Mouse (Mus musculus) heart, embryonic 14.5 days (tissue): ENCODE data around the gene Begain. TPM values are rescaled to one million over a fixed set of nuclear protein-coding genes. Genes with fewer than 3 reads are reported as not detected.

Experiments used
- ATAC-seq: fragments of 200-750 bp; cut with Nextera tagmentation; 2 replicates; pipeline ENCODE4 v1.8.0; 2017; ENCODE audit warnings: low read depth, moderate TSS enrichment; ENCODE audit not compliant: insufficient number of reproducible peaks, insufficient read depth, low FRiP score
- H3K27ac ChIP-seq, 2 experiments: fragments of 200-500 bp in 1 of 2; fragments of 300-500 bp in 1 of 2; sonication (generic) in 1 of 2; replicated peaks in 1 of 2; 2 replicates each; pipeline ENCODE4 v1.5.1; 2012 to 2014; ENCODE audit warnings: low read depth in 2 of 2, low read length in 2 of 2, control low read depth in 1 of 2, mild to moderate bottlenecking in 1 of 2, mixed read lengths in 1 of 2; ENCODE audit not compliant: control insufficient read depth in 1 of 2, insufficient read depth in 1 of 2
- H3K27me3 ChIP-seq: fragments of 300-500 bp; sonication (generic); 2 replicates; pipeline ENCODE4 v1.6.1; 2014; ENCODE audit warnings: mild to moderate bottlenecking, low read length, control low read depth; ENCODE audit not compliant: control insufficient read depth, insufficient read depth
- H3K36me3 ChIP-seq: fragments of 300-500 bp; sonication (generic); 2 replicates; pipeline ENCODE4 v1.6.1; 2014; ENCODE audit warnings: mild to moderate bottlenecking, control low read depth, low read length, mixed read lengths; ENCODE audit not compliant: control insufficient read depth, insufficient read depth
- H3K4me1 ChIP-seq, 2 experiments: fragments of 200-500 bp in 1 of 2; fragments of 300-500 bp in 1 of 2; sonication (generic) in 1 of 2; 2 replicates each; pipeline ENCODE4 v1.6.1; 2012 to 2014; ENCODE audit warnings: low read length in 2 of 2, control low read depth in 1 of 2, mixed read lengths in 1 of 2; ENCODE audit not compliant: control insufficient read depth in 2 of 2, insufficient read depth in 2 of 2
- H3K4me2 ChIP-seq: fragments of 300-500 bp; sonication (generic); 2 replicates; pipeline ENCODE4 v1.6.1; 2014; ENCODE audit warnings: mild to moderate bottlenecking, low read length
- H3K4me3 ChIP-seq, 2 experiments: fragments of 200-500 bp in 1 of 2; fragments of 300-500 bp in 1 of 2; sonication (generic) in 1 of 2; 2 replicates each; pipeline ENCODE4 v1.5.1; 2012 to 2014; ENCODE audit warnings: low read length in 2 of 2, mild to moderate bottlenecking in 2 of 2, control low read depth in 1 of 2, low read depth in 1 of 2, moderate library complexity in 1 of 2; ENCODE audit not compliant: control insufficient read depth in 1 of 2, insufficient read depth in 1 of 2
- H3K9ac ChIP-seq: fragments of 300-500 bp; sonication (generic); 2 replicates; pipeline ENCODE4 v1.6.1; 2014; ENCODE audit warnings: mild to moderate bottlenecking, low read length
- H3K9me3 ChIP-seq: fragments of 300-500 bp; sonication (generic); 2 replicates; pipeline ENCODE4 v1.6.1; 2016; ENCODE audit warnings: low read length, control low read depth; ENCODE audit not compliant: control insufficient read depth
- WGBS: fragments of 180-500 bp; shearing (Covaris S2); extraction: QIAGEN DNeasy Blood & Tissue Kit; methylation state at CpG from one replicate; pipeline ENCODE4 v1.1.7; 2014; 5-methylcytosine and 5-hydroxymethylcytosine counted together
- polyA plus RNA-seq: library from polyadenylated mRNA; unstranded; fragments of >200 nt; fragmentation: Nextera tagmentation; extraction: Ambion mirVana; gene quantifications from 2 replicates; pipeline ENCODE4 v1.2.1, GENCODE M21; 2014

The Begain gene
- polyA plus RNA-seq, 1 experiment from 2014 or later = 2.6 TPM

- Histone ChIP-seq H3K9me3 (no peaks in the 10 kb centered on the region), H3K4me3 (no peak overlapping the region), H3K36me3 (no peaks in the 10 kb centered on the region), H3K4me2 (peak overlapping the region; percentile 50), H3K27ac (no peak overlapping the region), H3K27me3 (no peaks in the 10 kb centered on the region), H3K9ac (no peak overlapping the region), H3K4me1 (no peaks in the 10 kb centered on the region)
- WGBS = 4% methylated on average over 19 of the region's 19 CpGs
- ATAC-seq = no peak
Observed at GRCm38 (mm10) chr12:108994436-108995031, 73.5 kb downstream of the Begain start.

DNA sequence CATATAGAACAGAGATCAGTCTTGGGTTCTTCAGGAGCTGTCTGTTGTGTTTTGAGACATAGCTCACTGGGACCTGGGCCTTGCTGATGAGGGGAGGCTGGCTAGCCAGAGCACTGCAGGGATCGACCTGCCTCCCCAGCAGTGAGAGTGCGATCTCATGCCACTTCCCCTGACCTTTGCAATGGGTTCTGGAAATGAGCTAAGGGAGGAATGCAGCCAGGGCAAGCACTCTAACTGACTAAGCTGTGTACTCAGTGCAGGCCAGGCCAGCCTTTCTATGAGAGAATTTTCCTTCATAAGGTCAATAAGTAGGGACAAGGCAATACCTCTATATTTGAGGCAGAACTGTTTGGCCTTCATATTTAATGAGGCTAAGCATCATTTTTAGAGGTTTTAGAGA is 75.0 kb downstream of the Begain start:
- Histone ChIP-seq H3K4me2 (no peak overlapping the region), H3K9me3 (no peaks in the 10 kb centered on the region), H3K36me3 (no peaks in the 10 kb centered on the region), H3K27me3 (no peaks in the 10 kb centered on the region), H3K4me1 (no peaks in the 10 kb centered on the region), H3K9ac (no peak overlapping the region), H3K27ac (no peak overlapping the region), H3K4me3 (no peak overlapping the region)
- WGBS = 69% methylated on average over 2 of the region's 2 CpGs
- ATAC-seq = no peak

- Histone ChIP-seq H3K4me1 (no peaks in the 10 kb centered on the region), H3K9ac (no peak overlapping the region), H3K4me3 (no peak overlapping the region), H3K27ac (no peak overlapping the region), H3K27me3 (no peaks in the 10 kb centered on the region), H3K36me3 (no peaks in the 10 kb centered on the region), H3K4me2 (no peak overlapping the region), H3K9me3 (no peaks in the 10 kb centered on the region)
- WGBS = 69% methylated on average over 9 of the region's 9 CpGs
- no peak for ATAC-seq
Observed at GRCm38 (mm10) chr12:108990425-108990824, 77.6 kb downstream of the Begain start.

DNA sequence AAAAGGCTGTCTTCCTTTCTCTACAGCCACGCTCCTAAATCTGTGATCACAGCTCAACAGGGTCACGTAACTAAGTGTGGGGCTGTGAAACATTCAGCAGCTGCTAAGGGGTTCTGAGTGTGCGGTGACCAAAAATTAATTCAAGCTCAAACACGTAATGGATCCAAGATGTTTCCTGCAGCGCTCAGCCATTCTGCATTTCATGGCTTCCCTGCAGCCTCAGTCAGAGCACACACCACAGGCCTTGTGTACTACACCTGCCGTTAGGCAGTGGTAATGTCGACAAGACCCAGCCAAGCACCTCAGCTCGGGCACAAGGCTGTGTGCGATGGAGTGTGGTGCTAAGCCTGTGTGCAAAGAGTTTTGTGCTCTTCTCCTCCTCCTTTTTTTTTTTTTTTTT is 80.6 kb downstream of the Begain start:
- Histone ChIP-seq H3K4me2 (no peak overlapping the region), H3K27me3 (no peaks in the 10 kb centered on the region), H3K9ac (no peak overlapping the region), H3K36me3 (no peaks in the 10 kb centered on the region), H3K9me3 (no peaks in the 10 kb centered on the region), H3K27ac (no peak overlapping the region), H3K4me3 (no peak overlapping the region), H3K4me1 (no peaks in the 10 kb centered on the region)
- ATAC-seq = no peak
- 88% methylated on average over 9 of the region's 9 CpGs for WGBS

DNA sequence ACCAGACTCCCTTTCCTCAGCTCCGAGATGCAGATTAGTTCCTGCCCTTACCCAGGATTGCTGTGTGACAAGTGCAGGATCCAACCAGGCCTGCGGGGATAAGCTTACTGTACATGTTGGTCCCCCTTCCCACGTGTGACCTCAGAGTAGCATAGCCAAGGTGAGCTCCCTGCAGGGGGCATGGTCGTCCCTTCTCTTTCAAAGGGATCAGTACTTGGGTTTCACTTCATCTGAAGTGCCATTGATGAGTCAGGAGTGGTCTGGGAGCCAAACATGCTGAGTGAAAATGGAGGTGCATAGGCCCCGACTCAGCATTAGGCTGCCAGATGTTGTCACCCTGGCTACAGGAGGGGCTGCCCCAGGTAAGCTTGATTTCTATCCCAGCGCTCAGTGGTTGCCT is 83.0 kb downstream of the Begain start:
- Histone ChIP-seq H3K4me2 (no peak overlapping the region), H3K36me3 (no peaks in the 10 kb centered on the region), H3K9me3 (no peaks in the 10 kb centered on the region), H3K27me3 (no peaks in the 10 kb centered on the region), H3K4me3 (no peak overlapping the region), H3K4me1 (no peaks in the 10 kb centered on the region), H3K27ac (no peak overlapping the region), H3K9ac (no peak overlapping the region)
- WGBS = 68% methylated on average over 6 of the region's 6 CpGs
- no peak for ATAC-seq

DNA sequence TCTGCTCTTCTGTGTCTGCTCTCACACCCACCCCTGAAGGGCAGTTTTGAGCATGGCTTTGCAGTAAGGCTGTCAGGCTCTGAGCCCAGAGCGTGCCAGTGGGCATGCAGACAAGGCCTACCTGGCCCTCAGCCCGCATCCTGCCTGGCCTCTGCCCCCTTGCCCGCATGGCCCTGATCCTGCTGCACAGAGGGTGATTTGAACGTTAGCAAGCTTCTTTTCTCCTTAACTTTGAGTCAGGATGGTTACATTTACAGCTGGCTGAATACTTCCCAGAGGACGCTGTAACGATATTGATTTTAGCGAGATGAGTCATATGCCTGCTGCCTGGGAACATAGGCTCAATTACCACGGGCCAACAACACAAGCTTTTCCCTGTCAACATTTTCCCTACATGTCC is 83.5 kb downstream of the Begain start:
- no peak for ATAC-seq

DNA sequence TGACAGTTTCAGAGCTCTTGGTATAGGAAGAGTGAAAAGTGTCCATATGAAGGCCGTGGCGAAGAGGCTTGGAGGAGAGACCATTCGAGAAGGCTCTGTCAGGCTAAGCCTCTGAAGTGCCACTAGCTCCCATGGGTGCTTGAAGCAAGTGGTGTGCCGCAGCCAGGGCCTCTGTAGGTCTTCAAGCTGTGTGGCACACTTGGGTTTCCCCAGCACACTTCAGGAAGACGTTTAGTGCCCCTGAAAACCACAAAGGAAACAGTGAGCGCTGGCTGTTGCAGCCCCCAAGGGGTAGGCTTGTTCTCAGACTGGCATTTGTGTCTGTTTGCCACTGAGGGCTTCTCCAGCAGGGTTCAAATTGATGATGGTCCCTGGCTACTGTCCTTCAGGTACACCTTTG is 84.5 kb downstream of the Begain start:
- no peaks in the 10 kb centered on the region for H3K4me1 ChIP-seq
- H3K27me3 ChIP-seq = no peaks in the 10 kb centered on the region
- no peak overlapping the region for H3K9ac ChIP-seq
- H3K36me3 ChIP-seq = no peaks in the 10 kb centered on the region
- 82% methylated on average over 6 of the region's 6 CpGs for WGBS
- no peaks in the 10 kb centered on the region for H3K9me3 ChIP-seq
- no peak overlapping the region for H3K4me3 ChIP-seq
- no peak for ATAC-seq
- H3K27ac ChIP-seq = no peak overlapping the region
- H3K4me2 ChIP-seq = no peak overlapping the region

More for the DNA sequence above, 83.5 kb downstream of the Begain start:
- H3K9ac ChIP-seq = no peak overlapping the region
- H3K27me3 ChIP-seq = no peaks in the 10 kb centered on the region
- 76% methylated on average over 8 of the region's 8 CpGs for WGBS
- H3K9me3 ChIP-seq = no peaks in the 10 kb centered on the region
- H3K27ac ChIP-seq = no peak overlapping the region
- H3K4me2 ChIP-seq = no peak overlapping the region
- no peak overlapping the region for H3K4me3 ChIP-seq
- no peaks in the 10 kb centered on the region for H3K36me3 ChIP-seq
- no peaks in the 10 kb centered on the region for H3K4me1 ChIP-seq

DNA sequence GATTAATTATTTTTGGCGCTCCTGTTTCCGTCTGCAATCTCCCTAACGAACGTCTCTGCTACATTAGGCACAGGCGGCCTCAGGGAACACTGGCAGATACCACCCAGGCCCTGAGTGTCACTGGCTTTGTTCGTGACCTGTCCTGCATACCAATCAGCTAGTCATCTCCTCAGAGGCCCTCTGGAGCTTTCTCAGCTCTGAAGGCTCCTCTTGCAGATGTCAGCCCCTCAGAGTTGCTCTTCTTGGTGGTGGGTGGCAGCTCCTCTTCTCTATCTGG is 85.4 kb downstream of the Begain start:
- Histone ChIP-seq H3K4me2 (no peak overlapping the region), H3K27ac (no peak overlapping the region), H3K4me1 (no peaks in the 10 kb centered on the region), H3K27me3 (no peaks in the 10 kb centered on the region), H3K9ac (no peak overlapping the region), H3K36me3 (no peaks in the 10 kb centered on the region), H3K9me3 (no peaks in the 10 kb centered on the region), H3K4me3 (no peak overlapping the region)
- no peak for ATAC-seq
- WGBS = 63% methylated on average over 6 of the region's 6 CpGs
